Comparison of ENCODE assay signal across 8 mouse cellular contexts in the genomic region with DNA sequence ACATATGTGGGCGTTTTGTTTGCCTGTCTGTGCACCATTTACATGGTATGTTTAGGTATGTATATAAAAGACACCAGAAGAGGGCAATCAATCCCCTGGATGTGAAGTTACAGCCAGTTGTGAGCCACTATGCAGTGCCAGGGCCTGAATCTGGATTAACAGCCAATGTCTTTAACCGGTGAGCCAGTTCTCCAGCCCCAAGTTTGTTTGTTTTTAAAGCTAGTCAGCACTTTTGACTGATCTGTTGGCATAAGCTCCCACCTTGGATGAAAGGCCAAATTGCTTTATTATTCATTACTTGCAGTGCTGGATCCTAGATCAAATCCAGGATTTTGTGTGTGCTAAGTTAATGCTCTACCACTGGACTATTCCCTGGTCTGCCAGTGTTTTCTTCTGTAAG. TPM values are rescaled to one million over a fixed set of nuclear protein-coding genes. Genes with fewer than 3 reads are reported as not detected.
DNase-seq lines count a peak whose midpoint lies in the region; ATAC-seq and TF ChIP-seq lines count a peak whose summit lies in the region.

No protein-coding gene starts in this region.

- no peak for TF ChIP-seq EP300 in stomach, postnatal 0 days (optimal IDR thresholded peaks at IDR 0.05)

- no peaks in the 10 kb centered on the region for H3K36me3 ChIP-seq in forebrain, embryonic 13.5 days (ENCODE audit: poor library complexity, severe bottlenecking)
- no peaks in the 10 kb centered on the region for H3K36me3 ChIP-seq in limb, embryonic 14.5 days (ENCODE audit: control insufficient read depth, insufficient read depth, low read length)
- H3K36me3 ChIP-seq in stomach, postnatal 0 days (ENCODE audit: control insufficient read depth, insufficient read depth, low read length), result no peaks in the 10 kb centered on the region

- no peak for DNase-seq in cerebellum, adult 2 months
- DNase-seq in cerebellum, adult 8-10 months, result no peak
- peak; percentile 78 for DNase-seq in 416B (ENCODE audit: low read depth)
- DNase-seq in limb, embryonic 14.5 days (ENCODE audit: low spot score), result no peak
- no peak for DNase-seq in stomach, postnatal 0 days (ENCODE audit: low spot score)
- no peak for DNase-seq in layer of hippocampus, adult 11-12 months (ENCODE audit: low spot score)
- no peak for DNase-seq in cerebellum, postnatal 14 days

- H3K27me3 ChIP-seq in cerebellum, adult 2 months (ENCODE audit: control insufficient read depth, insufficient read depth, low read length), result no peaks in the 10 kb centered on the region
- no peaks in the 10 kb centered on the region for H3K27me3 ChIP-seq in forebrain, embryonic 13.5 days
- H3K27me3 ChIP-seq in limb, embryonic 14.5 days (ENCODE audit: control insufficient read depth, insufficient read depth, low read length), result no peaks in the 10 kb centered on the region
- H3K27me3 ChIP-seq in stomach, postnatal 0 days (ENCODE audit: control insufficient read depth, insufficient read depth, low read length), result no peaks in the 10 kb centered on the region

- ATAC-seq in forebrain, embryonic 13.5 days, result no peak
- no peak for ATAC-seq in limb, embryonic 14.5 days (ENCODE audit: low FRiP score, low read depth)
- no peak for ATAC-seq in stomach, postnatal 0 days (ENCODE audit: low FRiP score, low TSS enrichment)

- no peaks in the 10 kb centered on the region for H3K9me3 ChIP-seq in forebrain, embryonic 13.5 days (replicated peaks)
- H3K9me3 ChIP-seq in limb, embryonic 14.5 days (ENCODE audit: control insufficient read depth, low read length), result no peaks in the 10 kb centered on the region
- H3K9me3 ChIP-seq in stomach, postnatal 0 days (ENCODE audit: control insufficient read depth, low read length), result no peaks in the 10 kb centered on the region

- no peak overlapping the region for H3K9ac ChIP-seq in forebrain, embryonic 13.5 days
- no peak overlapping the region for H3K9ac ChIP-seq in limb, embryonic 14.5 days (ENCODE audit: low read depth, low read length, severe bottlenecking)
- peak overlapping the region; percentile 75; the same call in 1 of the 2 replicates for H3K9ac ChIP-seq in stomach, postnatal 0 days (ENCODE audit: low read length)

- WGBS in cerebellum, adult 2 months, result 37% methylated on average over 2 of the region's 2 CpGs
- WGBS in forebrain, embryonic 13.5 days, result 69% methylated on average over 2 of the region's 2 CpGs
- 57% methylated on average over 2 of the region's 2 CpGs for WGBS in limb, embryonic 14.5 days
- 49% methylated on average over 2 of the region's 2 CpGs for WGBS in stomach, postnatal 0 days

- H3K27ac ChIP-seq in cerebellum, adult 2 months (ENCODE audit: insufficient read depth, low read length), result no peak overlapping the region; the same call in 1 of the 2 replicates
- H3K27ac ChIP-seq in forebrain, embryonic 13.5 days, result no peak overlapping the region
- H3K27ac ChIP-seq in limb, embryonic 14.5 days (replicated peaks; ENCODE audit: low read depth, low read length), result no peak overlapping the region
- H3K27ac ChIP-seq in stomach, postnatal 0 days (replicated peaks), result peak overlapping the region; percentile 86

- H3K4me1 ChIP-seq in cerebellum, adult 2 months (ENCODE audit: control insufficient read depth, insufficient read depth, low read length), result peaks cover 10% of the 10 kb centered on the region; the same call in 1 of the 2 replicates
- peaks cover 22% of the 10 kb centered on the region for H3K4me1 ChIP-seq in forebrain, embryonic 13.5 days
- H3K4me1 ChIP-seq in limb, embryonic 14.5 days (ENCODE audit: control insufficient read depth, insufficient read depth, low read length), result peaks cover 11% of the 10 kb centered on the region
- H3K4me1 ChIP-seq in stomach, postnatal 0 days (replicated peaks; ENCODE audit: control insufficient read depth, insufficient read depth), result peaks cover 7% of the 10 kb centered on the region

- peak overlapping the region; percentile 76 for H3K4me3 ChIP-seq in cerebellum, adult 2 months (replicated peaks; ENCODE audit: insufficient read depth, low read depth, low read length)
- H3K4me3 ChIP-seq in forebrain, embryonic 13.5 days, result peak overlapping the region; percentile 79
- peak overlapping the region; percentile 69; the same call in 1 of the 2 replicates for H3K4me3 ChIP-seq in limb, embryonic 14.5 days (replicated peaks; ENCODE audit: low read length)
- H3K4me3 ChIP-seq in stomach, postnatal 0 days (ENCODE audit: low read depth, low read length), result peak overlapping the region; percentile 63

- H3K4me2 ChIP-seq in forebrain, embryonic 13.5 days, result peak overlapping the region; percentile 88
- H3K4me2 ChIP-seq in limb, embryonic 14.5 days (replicated peaks; ENCODE audit: low read depth, low read length, severe bottlenecking), result peak overlapping the region; percentile 88
- H3K4me2 ChIP-seq in stomach, postnatal 0 days (replicated peaks; ENCODE audit: low read depth), result peak overlapping the region; percentile 89

- no peak for TF ChIP-seq POLR2A in cerebellum, adult 2 months (IDR thresholded peaks at IDR 0.05; ENCODE audit: borderline replicate concordance, insufficient read depth, low read length)
- no peak for TF ChIP-seq POLR2A in limb, embryonic 14.5 days (IDR thresholded peaks at IDR 0.05; ENCODE audit: borderline replicate concordance, extremely low read depth, insufficient read depth, insufficient read length)

- no peak for TF ChIP-seq CTCF in cerebellum, adult 2 months (IDR thresholded peaks at IDR 0.05; ENCODE audit: borderline replicate concordance, insufficient read depth, low read depth, low read length)
- peak; percentile 56 for TF ChIP-seq CTCF in stomach, postnatal 0 days (IDR thresholded peaks at IDR 0.05; ENCODE audit: low read depth)

RNA-seq across cellular contexts. Expression of gene Tom1l2, which starts 1.3 kb away (rescaled TPM):
- polyA plus RNA-seq in cerebellum, adult 2 months (2012; rRNA removed), result 176 and 180 TPM in 2 replicates
- polyA plus RNA-seq in forebrain, embryonic 13.5 days (2015; fragmentation: Nextera tagmentation; extraction: Ambion mirVana), result 29.7 and 35.3 TPM in 2 replicates
- polyA plus RNA-seq in limb, embryonic 14.5 days (2012; rRNA removed), result 36.0 and 49.8 TPM in 2 replicates
- polyA plus RNA-seq in limb, embryonic 14.5 days (2014; fragmentation: Nextera tagmentation; extraction: Ambion mirVana), result 21.5 and 22.4 TPM in 2 replicates
- polyA plus RNA-seq in stomach, postnatal 0 days (2015; fragmentation: Nextera tagmentation; extraction: Ambion mirVana), result 15.9 and 19.4 TPM in 2 replicates

RNA-seq across cellular contexts. Expression of gene Drc3, which starts 1.7 kb away (rescaled TPM):
- polyA plus RNA-seq in cerebellum, adult 2 months (2012; rRNA removed), result 7.1 and 8.0 TPM in 2 replicates
- polyA plus RNA-seq in forebrain, embryonic 13.5 days (2015; fragmentation: Nextera tagmentation; extraction: Ambion mirVana), result 3.1 and 5.8 TPM in 2 replicates
- 1.9 and 2.5 TPM in 2 replicates for polyA plus RNA-seq in limb, embryonic 14.5 days (2012; rRNA removed)
- polyA plus RNA-seq in limb, embryonic 14.5 days (2014; fragmentation: Nextera tagmentation; extraction: Ambion mirVana), result 1.3 and 2.9 TPM in 2 replicates
- polyA plus RNA-seq in stomach, postnatal 0 days (2015; fragmentation: Nextera tagmentation; extraction: Ambion mirVana), result 0.69 and 0.93 TPM in 2 replicates
